Mouse (Mus musculus): ENCODE data around the gene Abhd15.

Abhd15 gene

GRCm38 (mm10) chr11:77493512-77494343 is 21.2 kb upstream of the Abhd15 start, which contains the start of gene Git1:
Gene Git1, plus strand, starts transcription at chr11:77493562.
- peak; percentile 60 for DNase-seq (ENCODE audit: low read depth, low spot score)

- DNase-seq (ENCODE audit: low read depth, low spot score): no peak
These were observed 20.6 kb upstream of the Abhd15 start for GRCm38 (mm10) chr11:77494344-77494676.

GRCm38 (mm10) chr11:77494782-77495181 is 20.1 kb upstream of the Abhd15 start:
- DNase-seq (ENCODE audit: low read depth, low spot score): no peak

DNA sequence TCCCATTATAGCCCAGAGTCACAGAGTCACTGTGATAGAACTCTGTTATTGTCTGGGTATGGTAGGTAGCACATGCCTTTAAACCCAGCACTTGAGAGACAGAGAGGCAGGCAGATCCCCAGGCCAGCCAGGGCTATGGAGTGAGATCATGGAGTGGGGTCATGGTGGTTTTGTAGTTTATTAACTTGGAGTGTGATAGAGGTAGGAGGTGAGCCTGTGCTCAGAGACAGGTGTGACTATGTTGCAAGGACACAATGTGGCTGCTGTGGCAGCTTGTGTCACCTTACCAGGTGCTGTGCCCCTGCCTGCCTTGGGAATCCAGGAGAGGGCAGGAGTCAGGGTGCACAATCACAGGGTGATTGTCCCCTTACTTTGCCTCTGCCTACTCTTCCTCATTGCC is 19.4 kb upstream of the Abhd15 start:
- DNase-seq (ENCODE audit: low read depth, low spot score): no peak

DNA sequence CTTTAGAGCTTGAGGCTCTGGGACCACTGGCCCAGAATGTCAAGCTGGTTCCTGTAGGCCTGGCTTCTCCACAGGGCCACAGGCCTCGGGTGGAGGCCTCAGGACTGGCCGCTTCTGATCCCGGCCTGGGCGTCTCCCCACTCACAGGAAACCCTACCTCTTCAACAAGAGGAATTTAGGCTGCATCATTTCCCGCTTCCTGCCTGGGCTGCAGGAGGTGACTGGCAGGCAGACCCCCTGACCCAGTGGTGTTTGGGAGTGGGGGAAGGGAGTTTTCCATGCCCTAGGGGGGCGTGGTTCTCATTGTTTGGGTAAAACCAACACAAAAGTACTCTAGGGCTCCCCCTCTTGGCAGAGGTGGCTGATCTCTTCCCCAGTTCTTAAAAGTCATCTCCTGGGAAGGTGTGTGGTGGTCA is 17.6 kb upstream of the Abhd15 start:
- peak; percentile 98 for DNase-seq (ENCODE audit: low read depth, low spot score)

GRCm38 (mm10) chr11:77497851-77498250 is 17.1 kb upstream of the Abhd15 start:
- DNase-seq (ENCODE audit: low read depth, low spot score): peak; percentile 75

DNA sequence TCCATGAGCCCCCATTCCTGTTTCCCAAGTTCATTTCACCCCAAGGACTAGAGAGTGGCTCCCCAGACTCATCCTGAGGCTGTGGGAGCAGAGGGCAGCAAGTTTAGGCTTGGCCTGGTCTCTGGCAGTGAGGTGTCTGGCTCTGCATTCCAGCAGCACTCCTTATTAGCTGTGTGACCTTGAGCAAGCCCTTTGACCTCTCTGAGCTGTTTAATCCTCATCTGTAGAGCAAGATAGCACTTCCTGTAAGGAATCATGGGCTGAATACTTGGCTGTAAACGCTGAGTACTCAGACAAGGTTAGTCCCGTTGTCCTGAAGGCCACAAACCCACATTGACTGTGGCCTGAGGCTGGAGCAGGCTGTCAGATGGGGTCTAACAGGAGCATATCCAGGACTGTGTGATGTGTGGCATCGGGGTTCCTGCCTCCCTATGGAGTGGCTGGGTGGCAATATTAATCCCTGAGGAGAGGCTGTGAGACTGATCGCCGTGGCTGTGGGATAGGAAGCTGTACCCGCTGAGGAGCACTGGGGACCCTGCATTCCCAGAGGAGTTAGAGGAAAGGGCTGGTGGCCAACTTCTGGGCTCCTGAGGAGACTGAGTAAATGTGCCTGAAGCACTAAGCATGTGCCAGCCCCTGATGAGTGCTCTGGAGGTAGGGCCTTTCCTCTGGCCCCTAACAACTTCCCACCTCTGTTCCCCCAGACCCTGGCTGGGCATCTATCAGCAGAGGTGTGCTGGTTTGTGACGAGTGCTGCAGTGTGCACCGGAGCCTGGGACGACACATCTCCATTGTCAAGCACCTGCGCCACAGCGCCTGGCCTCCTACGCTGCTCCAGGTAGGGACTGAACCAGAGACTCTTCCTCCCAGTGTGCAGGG is 16.4 kb upstream of the Abhd15 start:
- peak; percentile 90 for DNase-seq (ENCODE audit: low read depth, low spot score)

GRCm38 (mm10) chr11:77499354-77499753 is 15.6 kb upstream of the Abhd15 start:
- no peak for DNase-seq (ENCODE audit: low read depth, low spot score)

DNA sequence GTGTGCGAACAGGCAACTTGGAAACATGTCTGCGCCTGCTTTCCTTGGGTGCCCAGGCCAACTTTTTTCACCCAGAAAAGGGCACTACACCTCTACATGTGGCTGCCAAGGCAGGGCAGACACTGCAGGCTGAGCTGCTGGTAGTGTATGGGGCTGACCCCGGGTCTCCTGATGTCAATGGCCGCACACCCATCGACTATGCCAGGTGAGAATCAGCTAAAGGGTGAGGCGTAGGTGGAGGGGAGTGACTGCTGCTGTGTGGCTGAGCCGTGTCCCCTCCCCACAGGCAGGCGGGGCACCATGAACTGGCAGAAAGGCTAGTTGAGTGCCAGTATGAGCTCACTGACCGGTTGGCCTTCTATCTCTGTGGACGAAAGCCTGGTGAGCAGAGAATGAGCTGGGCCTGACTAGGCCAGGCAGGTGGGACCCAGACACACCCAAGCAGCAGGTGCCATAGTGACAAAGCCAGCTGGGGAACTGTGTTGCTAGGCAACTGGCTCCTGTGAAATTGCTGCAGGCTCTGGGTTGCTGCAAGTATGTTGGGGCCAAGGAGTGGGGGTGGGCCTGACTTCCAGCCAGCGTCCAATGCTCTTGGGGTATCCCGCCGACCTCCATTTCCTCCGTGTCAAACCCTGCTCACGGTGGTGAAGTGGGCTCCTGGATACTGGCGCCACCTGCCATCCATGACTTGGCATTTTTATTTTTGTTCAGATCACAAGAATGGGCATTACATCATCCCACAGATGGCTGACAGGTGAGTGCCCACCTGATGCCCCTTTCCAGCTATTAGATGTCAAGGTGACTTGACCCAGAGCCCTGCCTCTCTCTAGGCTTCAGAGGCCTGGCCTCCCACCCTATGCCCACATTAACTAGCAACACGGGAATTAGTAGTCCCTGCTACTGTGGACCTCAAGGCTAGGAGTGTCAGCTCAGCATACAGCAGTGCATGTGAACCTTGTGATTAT is 14.3 kb upstream of the Abhd15 start:
- DNase-seq (ENCODE audit: low read depth, low spot score): peak; percentile 67

DNA sequence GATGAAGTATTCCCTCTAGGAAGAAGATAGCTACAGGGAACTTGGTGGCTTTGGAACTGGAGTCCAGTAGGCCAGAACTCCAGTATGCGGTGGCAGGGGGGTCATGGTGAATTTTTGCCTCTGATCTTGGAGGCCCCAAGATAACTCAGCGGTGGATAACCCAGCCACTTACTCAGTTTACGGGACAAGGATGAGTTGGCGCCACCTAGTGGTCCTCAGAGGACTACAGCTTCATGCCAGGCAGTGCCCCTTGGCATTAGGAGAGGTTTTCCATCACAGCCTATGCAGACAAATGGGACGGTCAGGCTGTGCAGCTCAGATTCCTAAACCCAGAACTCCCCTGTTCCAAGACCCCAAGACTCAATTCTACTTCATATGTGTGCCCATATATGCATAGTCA is 13.5 kb upstream of the Abhd15 start:
- peak; percentile 77 for DNase-seq (ENCODE audit: low read depth, low spot score)

- no peak for DNase-seq (ENCODE audit: low read depth, low spot score)
These were observed 12.9 kb upstream of the Abhd15 start for GRCm38 (mm10) chr11:77501971-77502370.

GRCm38 (mm10) chr11:77502481-77502880 is 12.4 kb upstream of the Abhd15 start:
- DNase-seq (ENCODE audit: low read depth, low spot score): no peak

DNA sequence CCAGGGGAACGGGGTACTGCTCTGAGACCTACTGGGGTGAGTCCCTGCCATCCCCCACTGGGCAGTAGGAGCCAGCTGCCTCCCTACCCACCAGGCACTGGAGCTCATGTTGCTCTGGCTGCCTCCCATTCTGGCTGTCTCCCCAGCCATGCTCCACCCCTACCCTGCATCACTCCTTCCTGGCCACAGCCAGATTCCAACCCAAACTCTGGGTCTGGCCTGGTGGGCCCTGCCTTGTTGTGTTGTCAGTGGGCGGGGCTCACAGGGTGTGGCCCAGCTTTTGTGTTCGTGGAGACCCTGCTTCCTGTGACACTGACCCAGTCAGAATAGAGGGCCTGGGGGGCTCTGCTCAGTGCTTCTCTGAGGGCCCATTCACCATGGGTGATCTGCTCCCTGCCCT is 11.4 kb upstream of the Abhd15 start:
- DNase-seq (ENCODE audit: low read depth, low spot score): peak; percentile 87

DNA sequence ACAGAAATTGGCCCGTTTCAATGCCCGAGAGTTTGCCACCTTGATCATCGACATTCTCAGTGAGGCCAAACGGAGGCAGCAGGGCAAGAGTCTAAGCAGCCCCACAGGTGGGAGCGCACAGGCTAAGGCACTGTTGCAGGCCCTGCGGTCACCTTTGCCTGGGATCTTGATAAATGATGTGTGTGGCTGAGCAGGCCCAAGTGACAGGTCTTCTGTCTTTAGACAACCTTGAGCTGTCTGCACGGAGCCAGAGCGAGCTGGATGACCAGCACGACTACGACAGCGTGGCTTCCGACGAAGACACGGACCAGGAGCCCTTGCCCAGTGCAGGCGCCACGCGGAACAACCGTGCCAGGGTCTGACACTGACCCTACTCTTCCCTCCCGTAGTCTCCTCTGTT is 10.5 kb upstream of the Abhd15 start:
- DNase-seq (ENCODE audit: low read depth, low spot score): no peak

DNA sequence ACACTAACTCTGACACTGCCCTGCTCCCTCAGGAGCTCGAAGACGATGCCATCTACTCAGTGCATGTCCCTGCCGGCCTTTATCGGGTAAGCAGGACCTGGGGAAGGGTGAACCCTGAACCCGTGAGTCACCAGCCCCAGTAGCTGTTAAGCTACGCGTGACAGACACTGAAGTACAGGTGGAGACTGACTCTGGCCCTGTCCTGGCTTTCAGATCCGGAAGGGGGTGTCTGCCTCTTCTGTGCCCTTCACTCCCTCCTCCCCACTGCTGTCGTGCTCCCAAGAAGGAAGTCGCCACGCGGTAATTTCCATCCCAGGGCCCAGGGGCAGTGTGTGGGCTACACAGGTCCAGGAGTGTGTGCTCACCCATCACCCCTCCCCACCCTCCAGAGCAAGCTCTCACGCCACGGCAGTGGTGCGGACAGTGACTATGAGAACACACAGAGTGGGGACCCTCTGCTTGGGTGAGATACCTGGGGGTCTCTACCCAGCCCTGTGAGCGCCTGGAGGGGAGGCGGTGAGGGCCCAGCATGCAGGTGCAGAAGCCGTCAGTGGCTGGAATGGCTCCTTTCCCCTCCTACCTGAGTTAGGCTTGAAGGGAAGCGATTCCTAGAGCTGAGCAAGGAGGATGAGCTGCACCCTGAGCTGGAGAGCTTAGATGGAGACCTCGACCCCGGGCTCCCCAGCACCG is 9.5 kb upstream of the Abhd15 start:
- no peak for DNase-seq (ENCODE audit: low read depth, low spot score)

- no peak for DNase-seq (ENCODE audit: low read depth, low spot score)
These were observed 8.6 kb upstream of the Abhd15 start for GRCm38 (mm10) chr11:77506273-77506672.

- DNase-seq (ENCODE audit: low read depth, low spot score): no peak
These were observed 8.0 kb upstream of the Abhd15 start for GRCm38 (mm10) chr11:77506941-77507340.

DNA sequence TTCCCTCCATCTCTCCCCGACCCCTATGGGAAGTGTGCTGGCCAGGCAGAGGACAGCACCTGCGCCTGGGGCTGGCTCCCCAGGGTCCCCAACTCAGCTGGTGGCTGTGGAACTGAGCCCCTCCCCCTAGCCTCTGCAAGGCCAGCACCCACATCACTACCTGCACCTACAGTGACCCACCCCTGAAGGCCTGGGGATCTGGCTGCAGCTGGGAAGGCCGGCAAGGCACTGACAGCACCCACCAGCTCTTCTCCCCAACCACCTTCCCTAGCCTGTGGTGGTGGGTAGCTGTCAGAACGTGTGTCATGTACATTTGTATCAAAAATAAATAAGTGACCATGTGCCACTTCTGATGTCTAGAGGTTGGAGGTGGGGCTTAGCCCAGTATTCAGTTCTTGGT is 7.5 kb upstream of the Abhd15 start:
- no peak for DNase-seq (ENCODE audit: low read depth, low spot score)

GRCm38 (mm10) chr11:77508068-77509021 is 6.6 kb upstream of the Abhd15 start:
- peak; percentile 86 for DNase-seq (ENCODE audit: low read depth, low spot score)

DNA sequence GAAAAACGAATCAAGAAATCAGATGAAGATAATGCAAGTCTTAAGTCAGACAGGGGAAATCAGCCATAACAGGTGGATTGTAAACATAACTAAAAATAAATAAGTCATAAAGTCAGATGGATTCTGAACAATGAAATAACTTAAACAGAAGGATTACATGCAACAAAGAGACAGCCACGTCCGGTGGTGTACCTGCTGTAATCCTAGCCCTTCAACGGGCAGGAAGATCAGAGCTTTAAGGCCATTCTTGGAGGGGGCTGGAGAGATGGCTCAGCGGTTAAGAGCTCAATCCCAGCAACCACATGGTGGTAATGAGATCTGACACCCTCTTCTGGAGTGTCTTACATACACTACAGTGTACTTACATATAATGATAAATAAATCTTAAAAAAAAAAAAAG is 3.6 kb upstream of the Abhd15 start:
- no peak for DNase-seq (ENCODE audit: low read depth, low spot score)

Measured in ES-CJ7 (cell line).